Mouse (Mus musculus) adrenal gland, postnatal 0 days (tissue): ENCODE measurements around the gene Gm13089. TPM values are rescaled to one million over a fixed set of nuclear protein-coding genes. Genes with fewer than 3 reads are reported as not detected.

Source experiments
- polyA plus RNA-seq: library from polyadenylated mRNA; unstranded; fragments of >200 nt; fragmentation: Nextera tagmentation; extraction: Ambion mirVana; gene quantifications from 2 replicates; pipeline ENCODE4 v1.2.1, GENCODE M21; 2015

The Gm13089 gene
- polyA plus RNA-seq: not detected in 2 replicates

GRCm38 (mm10) chr4:143702611-143703010, at the start of gene Gm13089:
TSS of gene Gm13089 (minus strand) at chr4:143702711.

DNA sequence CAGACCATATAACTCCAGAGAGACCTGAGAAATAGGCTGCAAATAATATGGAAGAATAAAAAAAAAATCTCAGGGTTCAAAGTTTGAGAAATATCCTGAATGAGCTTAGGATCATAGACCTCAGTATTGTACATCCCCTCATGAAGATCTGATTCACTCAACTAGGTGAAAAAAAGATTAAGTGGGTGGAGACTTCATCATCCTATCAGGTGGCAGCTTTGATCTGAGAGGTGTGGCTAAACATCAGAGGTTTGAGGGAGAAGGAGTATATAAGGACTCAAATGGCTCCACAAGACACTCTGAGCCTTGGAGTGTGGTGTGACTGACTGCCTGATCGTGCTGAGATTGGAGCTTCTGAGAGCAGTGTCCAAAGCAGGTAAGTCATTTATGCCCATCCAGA, 16.6 kb upstream of the Gm13089 start, which contains the start of gene Gm13078:
Gm13078 (plus strand) TSS at position 301 of the 400 bp plus-strand sequence.

DNA sequence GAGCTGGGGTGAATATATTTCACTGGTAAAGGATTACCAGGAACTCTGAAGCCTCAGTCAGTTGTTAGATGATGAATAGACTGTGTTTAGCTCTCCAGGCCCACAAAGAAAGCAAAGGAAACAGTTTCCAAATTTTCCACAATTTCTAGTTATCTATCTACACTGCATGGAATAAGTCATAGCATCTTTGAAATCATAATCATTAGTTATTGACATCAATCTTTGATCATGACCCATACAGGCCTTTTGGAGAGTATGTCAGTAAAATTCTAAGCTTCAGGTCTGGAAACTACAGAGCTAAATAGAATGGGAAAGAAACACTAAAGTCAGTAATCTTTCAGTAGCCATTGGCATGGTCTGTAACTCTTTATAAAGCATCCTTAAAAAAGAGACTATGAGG, 45.4 kb downstream of the Gm13089 start, which contains the start of gene Gm13088:
Gm13088 (minus strand) TSS at position 101 of the 400 bp plus-strand sequence.

Other genes with a start within 250 kb of the Gm13089 start
- not detected in 2 replicates for gene Gm13043, start 191.4 kb downstream of the Gm13089 start, polyA plus RNA-seq
- gene Gm13040, start 166.8 kb downstream of the Gm13089 start, polyA plus RNA-seq: not detected in 2 replicates
- gene BC080695, start 151.0 kb downstream of the Gm13089 start, polyA plus RNA-seq: not detected in 2 replicates
- not detected in 2 replicates for gene Gm13057, start 151.0 kb downstream of the Gm13089 start, polyA plus RNA-seq
- gene Gm13083, start 87.7 kb downstream of the Gm13089 start, polyA plus RNA-seq: not detected in 2 replicates
- gene Gm13088, start 45.5 kb downstream of the Gm13089 start, polyA plus RNA-seq: not detected in 2 replicates
- gene Gm13078, start 16.7 kb upstream of the Gm13089 start, polyA plus RNA-seq: not detected in 2 replicates
- gene Gm13023, start 86.6 kb upstream of the Gm13089 start, polyA plus RNA-seq: not detected in 2 replicates
- not detected in 2 replicates for gene Gm13084, start 113.4 kb upstream of the Gm13089 start, polyA plus RNA-seq
- not detected in 2 replicates for gene Gm13103, start 143.8 kb upstream of the Gm13089 start, polyA plus RNA-seq
- gene Pramef6, start 197.7 kb upstream of the Gm13089 start, polyA plus RNA-seq: not detected in 2 replicates
- gene Pramef25, start 248.3 kb upstream of the Gm13089 start, polyA plus RNA-seq: not detected in 2 replicates